Mouse (Mus musculus) retina, postnatal 1 day (tissue): Measurements from ENCODE around the gene Ccsap.

ENCODE experiments used
- DNase-seq: peaks from one replicate; pipeline ENCODE4 v3.0.0-alpha.2; 2012

Gene Ccsap

GRCm38 (mm10) chr8:123877865-123878264, 17.9 kb upstream of the Ccsap start:
- no peak for DNase-seq

GRCm38 (mm10) chr8:123874324-123874723, 14.3 kb upstream of the Ccsap start:
- no peak for DNase-seq

GRCm38 (mm10) chr8:123873364-123873763, 13.4 kb upstream of the Ccsap start:
- DNase-seq: no peak

- DNase-seq: no peak
Measured at GRCm38 (mm10) chr8:123872048-123872447, 12.0 kb upstream of the Ccsap start.

- DNase-seq: peak; percentile 36
Measured at GRCm38 (mm10) chr8:123866971-123867370, 7.0 kb upstream of the Ccsap start.

GRCm38 (mm10) chr8:123865786-123866185, 5.8 kb upstream of the Ccsap start:
- no peak for DNase-seq

- DNase-seq: no peak
Measured at GRCm38 (mm10) chr8:123860386-123860785, 377 bp upstream of the Ccsap start.

GRCm38 (mm10) chr8:123858941-123859647, 915 bp downstream of the Ccsap start:
- peak; percentile 95 for DNase-seq

GRCm38 (mm10) chr8:123858574-123858940, 1.5 kb downstream of the Ccsap start:
- peak; percentile 73 for DNase-seq

GRCm38 (mm10) chr8:123857361-123857760, 2.6 kb downstream of the Ccsap start:
- DNase-seq: no peak

GRCm38 (mm10) chr8:123854733-123855475, 5.1 kb downstream of the Ccsap start:
- no peak for DNase-seq

- no peak for DNase-seq
Measured at GRCm38 (mm10) chr8:123854252-123854651, 5.8 kb downstream of the Ccsap start.

GRCm38 (mm10) chr8:123851590-123851989, 8.4 kb downstream of the Ccsap start:
- DNase-seq: no peak

- DNase-seq: no peak
Measured at GRCm38 (mm10) chr8:123849352-123849751, 10.7 kb downstream of the Ccsap start.

GRCm38 (mm10) chr8:123847546-123847945, 12.5 kb downstream of the Ccsap start:
- no peak for DNase-seq

GRCm38 (mm10) chr8:123846509-123846908, 13.5 kb downstream of the Ccsap start:
- no peak for DNase-seq

GRCm38 (mm10) chr8:123845991-123846390, 14.0 kb downstream of the Ccsap start:
- DNase-seq: no peak

GRCm38 (mm10) chr8:123845114-123845513, 14.9 kb downstream of the Ccsap start:
- DNase-seq: no peak

GRCm38 (mm10) chr8:123844341-123844740, 15.7 kb downstream of the Ccsap start:
- no peak for DNase-seq

GRCm38 (mm10) chr8:123842086-123842485, 17.9 kb downstream of the Ccsap start:
- DNase-seq: no peak

GRCm38 (mm10) chr8:123840578-123841345, 19.2 kb downstream of the Ccsap start:
- no peak for DNase-seq

GRCm38 (mm10) chr8:123838496-123838895, 21.5 kb downstream of the Ccsap start:
- DNase-seq: no peak

GRCm38 (mm10) chr8:123836354-123836753, 23.7 kb downstream of the Ccsap start:
- no peak for DNase-seq

- DNase-seq: peak; percentile 69
Measured at GRCm38 (mm10) chr8:123835451-123835850, 24.6 kb downstream of the Ccsap start.
